Mouse (Mus musculus): ENCODE data around the gene Sval3. TPM values are rescaled to one million over a fixed set of nuclear protein-coding genes. Genes with fewer than 3 reads are reported as not detected.

Gene Sval3
- total RNA-seq (2021) = not detected

DNA sequence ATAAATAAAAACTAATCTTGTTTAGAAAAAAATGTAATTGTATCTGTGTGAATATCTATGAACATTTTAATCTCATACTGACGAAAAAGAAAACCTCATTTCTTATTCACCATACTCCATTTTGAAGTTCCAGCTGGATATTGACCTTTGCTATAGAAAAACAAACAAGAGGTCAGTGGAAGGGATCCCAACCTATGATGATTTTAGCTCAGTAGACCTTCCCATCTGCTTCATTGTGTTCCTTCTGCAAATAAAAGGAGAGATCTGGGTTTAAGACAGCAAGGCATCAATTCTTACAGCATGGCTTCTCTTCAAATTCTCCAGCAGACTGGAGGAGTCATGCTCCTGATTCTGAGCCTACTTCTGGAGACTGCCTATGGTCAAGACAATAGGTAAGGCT lies at the start of gene Sval3:
Gene Sval3 (plus strand): TSS at position 301 of the 400 bp plus-strand sequence.
- DNase-seq = no peak
- intact Hi-C loops (cut with DNase I) = no loop called here

DNA sequence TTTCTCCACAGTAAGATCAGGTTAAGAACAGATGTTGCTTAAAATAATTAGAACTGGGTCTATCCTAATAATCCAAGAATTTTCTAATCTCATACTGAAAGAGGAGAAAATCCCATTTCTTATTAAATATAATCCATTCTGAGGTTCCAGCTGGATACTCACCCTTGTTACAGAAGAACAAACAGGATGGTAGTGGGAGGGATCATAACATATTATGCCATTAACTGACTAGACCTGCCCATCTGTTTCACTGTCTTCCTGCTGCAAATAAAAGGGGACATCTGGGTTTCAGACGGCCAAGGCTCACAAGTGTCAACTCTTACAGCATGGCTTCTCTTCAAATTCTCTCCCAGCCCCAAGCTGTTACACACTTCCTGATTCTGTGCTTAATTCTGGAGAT lies 16.6 kb upstream of the Sval3 start, which contains the start of gene Sval1:
Gene Sval1 (plus strand): TSS at position 301 of the 400 bp plus-strand sequence.
- DNase-seq = no peak
- intact Hi-C loops (cut with DNase I) = no loop called here

Other genes starting within 250 kb of the Sval3 start
- not detected for gene Olfr459, start 193.0 kb upstream of the Sval3 start, total RNA-seq (2021)
- not detected for gene Pip, start 120.6 kb upstream of the Sval3 start, total RNA-seq (2021)
- not detected for gene Sval2, start 115.2 kb upstream of the Sval3 start, total RNA-seq (2021)
- gene Sval1, start 16.5 kb upstream of the Sval3 start, total RNA-seq (2021) = not detected
- not detected for gene Sva, start 70.3 kb downstream of the Sval3 start, total RNA-seq (2021)
- not detected for gene Tas2r139, start 172.8 kb downstream of the Sval3 start, total RNA-seq (2021)
- gene Tas2r144, start 247.2 kb downstream of the Sval3 start, total RNA-seq (2021) = not detected

Measured in heart, postnatal 36 days (tissue).